Mouse (Mus musculus) embryonic fibroblast, embryonic 13.5 days (primary cell): ENCODE results near the gene Chmp1a.
A peak's percentile ranks its signal among the peaks of the same experiment; 100 is the strongest.

Experiments
- CTCF ChIP-seq: IDR thresholded peaks from 2 replicates; pipeline ENCODE4 v1.5.1; 2011; ENCODE audit warnings: mild to moderate bottlenecking, control low read depth, low read length, moderate library complexity, borderline replicate concordance; ENCODE audit not compliant: insufficient read depth
- POLR2A ChIP-seq: IDR thresholded peaks from 2 replicates; pipeline ENCODE4 v1.6.1; 2011; ENCODE audit warnings: low read depth, mild to moderate bottlenecking, control low read depth, low read length, moderate library complexity

- TF ChIP-seq CTCF: no peak
- peak; percentile 58 for TF ChIP-seq POLR2A
These were observed 23.2 kb upstream of the Chmp1a start, which contains the start of gene Spata2l for GRCm38 (mm10) chr8:123235520-123236497.
